Mouse (Mus musculus): ENCODE data around the gene Cacna1b.

The Cacna1b gene

GRCm38 (mm10) chr2:24646452-24647146 lies 116.4 kb downstream of the Cacna1b start:
- DNase-seq = no peak

- DNase-seq = no peak
Observed at GRCm38 (mm10) chr2:24642834-24643233, 120.1 kb downstream of the Cacna1b start.

GRCm38 (mm10) chr2:24638102-24638954 lies 124.6 kb downstream of the Cacna1b start:
- no peak for DNase-seq

- no peak for DNase-seq
Observed at GRCm38 (mm10) chr2:24633645-24634044, 129.3 kb downstream of the Cacna1b start.

GRCm38 (mm10) chr2:24617141-24617540 lies 145.8 kb downstream of the Cacna1b start:
- DNase-seq = no peak

- DNase-seq = no peak
Observed at GRCm38 (mm10) chr2:24609789-24610188, 153.2 kb downstream of the Cacna1b start.

- DNase-seq = no peak
Observed at GRCm38 (mm10) chr2:24608765-24609138, 154.2 kb downstream of the Cacna1b start.

GRCm38 (mm10) chr2:24607905-24608764 lies 154.8 kb downstream of the Cacna1b start:
- DNase-seq = no peak

- no peak for DNase-seq
Observed at GRCm38 (mm10) chr2:24606531-24606930, 156.4 kb downstream of the Cacna1b start.

- DNase-seq = peak; percentile 42
Observed at GRCm38 (mm10) chr2:24605096-24605495, 157.9 kb downstream of the Cacna1b start.

- no peak for DNase-seq
Observed at GRCm38 (mm10) chr2:24589426-24589825, 173.5 kb downstream of the Cacna1b start.

GRCm38 (mm10) chr2:24587999-24588398 lies 175.0 kb downstream of the Cacna1b start:
- DNase-seq = no peak

- peak; percentile 80 for DNase-seq
Observed at GRCm38 (mm10) chr2:24574616-24575015, 188.3 kb downstream of the Cacna1b start.

- peak; percentile 16 for DNase-seq
Observed at GRCm38 (mm10) chr2:24570917-24571316, 192.0 kb downstream of the Cacna1b start.

GRCm38 (mm10) chr2:24568555-24568954 lies 194.4 kb downstream of the Cacna1b start:
- DNase-seq = no peak

- no peak for DNase-seq
Observed at GRCm38 (mm10) chr2:24562547-24563290, 200.2 kb downstream of the Cacna1b start.

GRCm38 (mm10) chr2:24561946-24562345 lies 201.0 kb downstream of the Cacna1b start:
- DNase-seq = no peak

- no peak for DNase-seq
Observed at GRCm38 (mm10) chr2:24560201-24560600, 202.8 kb downstream of the Cacna1b start.

- no peak for DNase-seq
Observed at GRCm38 (mm10) chr2:24556347-24556746, 206.6 kb downstream of the Cacna1b start.

- no peak for DNase-seq
Observed at GRCm38 (mm10) chr2:24553962-24554361, 209.0 kb downstream of the Cacna1b start.

All from thymus, postnatal 4 days (tissue).